8 mouse cellular contexts compared by ENCODE assay signal in genomic region chr1:61181099-61181821, GRCm38 (mm10).
A peak's percentile ranks its signal among the peaks of the same experiment; 100 is the strongest.
DNase-seq lines count a peak whose midpoint lies in the region; ATAC-seq and TF ChIP-seq lines count a peak whose summit lies in the region.

No protein-coding gene starts in this region.

- H3K36me3 ChIP-seq in embryonic facial prominence, embryonic 15.5 days = no peaks in the 10 kb centered on the region
- H3K36me3 ChIP-seq in heart, embryonic 12.5 days = no peaks in the 10 kb centered on the region
- no peaks in the 10 kb centered on the region for H3K36me3 ChIP-seq in kidney, embryonic 16.5 days (ENCODE audit: insufficient read depth, low read length)

- DNase-seq in A20 (ENCODE audit: low read depth, low spot score) (peak; percentile 65), liver (peak; percentile 82)
- DNase-seq in spleen, postnatal 4 days (ENCODE audit: low spot score in 2 of 2) = peak; percentile 73 to 92

- peak; percentile 54; the same call in 1 of the 2 replicates for ATAC-seq in embryonic facial prominence, embryonic 15.5 days (ENCODE audit: insufficient number of reproducible peaks, low FRiP score, low TSS enrichment, low read depth)
- no peak; the same call in 1 of the 2 replicates for ATAC-seq in heart, embryonic 12.5 days (ENCODE audit: insufficient number of reproducible peaks, low FRiP score)
- ATAC-seq in kidney, embryonic 16.5 days (ENCODE audit: low FRiP score, low TSS enrichment) = peak; percentile 82
- peak; percentile 63 for ATAC-seq in monocyte, adult 5-6 weeks (replicated peaks; ENCODE audit: insufficient number of reproducible peaks, low FRiP score, low TSS enrichment, poor library complexity, severe bottlenecking)

- no peaks in the 10 kb centered on the region for H3K4me1 ChIP-seq in bone marrow macrophage, adult 2 months (ENCODE audit: control insufficient read depth, insufficient read depth, low read length)
- H3K4me1 ChIP-seq in embryonic facial prominence, embryonic 15.5 days = peaks cover 13% of the 10 kb centered on the region
- peaks cover 5% of the 10 kb centered on the region for H3K4me1 ChIP-seq in heart, embryonic 12.5 days (replicated peaks)
- H3K4me1 ChIP-seq in kidney, embryonic 16.5 days (ENCODE audit: insufficient read depth, low read length) = no peaks in the 10 kb centered on the region

- no peaks in the 10 kb centered on the region for H3K27me3 ChIP-seq in embryonic facial prominence, embryonic 15.5 days
- H3K27me3 ChIP-seq in heart, embryonic 12.5 days (replicated peaks) = no peaks in the 10 kb centered on the region; the same call in 1 of the 2 replicates
- no peaks in the 10 kb centered on the region for H3K27me3 ChIP-seq in kidney, embryonic 16.5 days (ENCODE audit: insufficient read depth, low read length)

- peak; percentile 53; the same call in 1 of the 2 replicates for TF ChIP-seq CTCF in bone marrow macrophage, adult 2 months (IDR thresholded peaks at IDR 0.05; ENCODE audit: low read depth, low read length)

- H3K4me3 ChIP-seq in bone marrow macrophage, adult 2 months (ENCODE audit: insufficient read depth, low read length) = no peak overlapping the region
- peak overlapping the region; percentile 25 for H3K4me3 ChIP-seq in embryonic facial prominence, embryonic 15.5 days (replicated peaks)
- H3K4me3 ChIP-seq in heart, embryonic 12.5 days = peak overlapping the region; percentile 37
- peak overlapping the region; percentile 29 for H3K4me3 ChIP-seq in kidney, embryonic 16.5 days (ENCODE audit: low read length)

- 12% methylated on average over 15 of the region's 15 CpGs for WGBS in embryonic facial prominence, embryonic 15.5 days
- WGBS in heart, embryonic 12.5 days = 13% methylated on average over 15 of the region's 15 CpGs
- WGBS in kidney, embryonic 16.5 days = 17% methylated on average over 15 of the region's 15 CpGs

- no peak overlapping the region for H3K27ac ChIP-seq in bone marrow macrophage, adult 2 months (ENCODE audit: insufficient read depth, low read depth, low read length)
- no peak overlapping the region for H3K27ac ChIP-seq in embryonic facial prominence, embryonic 15.5 days (replicated peaks)
- H3K27ac ChIP-seq in heart, embryonic 12.5 days (ENCODE audit: poor library complexity, severe bottlenecking) = no peak overlapping the region
- H3K27ac ChIP-seq in kidney, embryonic 16.5 days (ENCODE audit: low read length) = no peak overlapping the region

- TF ChIP-seq POLR2A in bone marrow macrophage, adult 2 months (IDR thresholded peaks at IDR 0.05; ENCODE audit: borderline replicate concordance, low read depth, low read length) = no peak

- no peaks in the 10 kb centered on the region for H3K9me3 ChIP-seq in embryonic facial prominence, embryonic 15.5 days (replicated peaks)
- H3K9me3 ChIP-seq in heart, embryonic 12.5 days (replicated peaks) = no peaks in the 10 kb centered on the region
- H3K9me3 ChIP-seq in kidney, embryonic 16.5 days (ENCODE audit: low read length) = no peaks in the 10 kb centered on the region

- H3K9ac ChIP-seq in embryonic facial prominence, embryonic 15.5 days = no peak overlapping the region
- H3K9ac ChIP-seq in heart, embryonic 12.5 days = 0 out of 2 replicates have a peak overlapping the region, but pooled peaks have one; percentile 20
- no peak overlapping the region for H3K9ac ChIP-seq in kidney, embryonic 16.5 days (replicated peaks; ENCODE audit: low read length)

- peak overlapping the region; percentile 40 for H3K4me2 ChIP-seq in embryonic facial prominence, embryonic 15.5 days (replicated peaks)
- H3K4me2 ChIP-seq in heart, embryonic 12.5 days = peak overlapping the region; percentile 73
- peak overlapping the region; percentile 52 for H3K4me2 ChIP-seq in kidney, embryonic 16.5 days (replicated peaks; ENCODE audit: low read depth, low read length)
